In genomic region chr1:190186336-190186735, GRCm38 (mm10) we compare ENCODE assay signal across 35 mouse cellular contexts. TPM values are rescaled to one million over a fixed set of nuclear protein-coding genes. Genes with fewer than 3 reads are reported as not detected.
"Had no signal": no experiment of that assay in that cellular context is flagged by ENCODE, and none has a peak within 500 bp of the region (broad histone marks: within the 10 kb centered on the region; RNA-seq: fewer than 3 reads in every experiment).

No protein-coding gene starts in this region.

- H3K27me3 ChIP-seq: heart, embryonic 12.5 days; heart, embryonic 13.5 days; heart, embryonic 15.5 days; hindbrain, embryonic 15.5 days; intestine, embryonic 15.5 days had no signal

- H3K36me3 ChIP-seq: heart, embryonic 10.5 days; heart, embryonic 12.5 days; heart, embryonic 13.5 days; heart, embryonic 15.5 days; hindbrain, embryonic 10.5 days; hindbrain, embryonic 12.5 days; hindbrain, embryonic 13.5 days; hindbrain, embryonic 15.5 days; intestine, embryonic 15.5 days; kidney, embryonic 15.5 days had no signal

- H3K9me3 ChIP-seq: heart, embryonic 10.5 days; heart, embryonic 12.5 days; heart, embryonic 13.5 days; heart, embryonic 15.5 days; hindbrain, embryonic 10.5 days; hindbrain, embryonic 12.5 days; hindbrain, embryonic 13.5 days; hindbrain, embryonic 15.5 days; intestine, embryonic 15.5 days; kidney, embryonic 15.5 days had no signal

- DNase-seq: heart, postnatal 10 days; heart, postnatal 14 days; heart, postnatal 36 days; heart, postnatal 4 days; kidney, adult 11 months; kidney, adult 18-20 months; kidney, adult 2 months; kidney, adult 8-10 months; kidney, adult 9 months; kidney, postnatal 10 days; kidney, postnatal 14 days; kidney, postnatal 25 days; kidney, postnatal 36 days; kidney, postnatal 4 days; layer of hippocampus, adult 9-11 months; layer of hippocampus, postnatal 36 days had no signal

- H3K4me3 ChIP-seq: heart, embryonic 10.5 days; heart, embryonic 12.5 days; heart, embryonic 13.5 days; heart, embryonic 15.5 days; hindbrain, embryonic 10.5 days; hindbrain, embryonic 12.5 days; hindbrain, embryonic 13.5 days; hindbrain, embryonic 15.5 days; intestine, embryonic 15.5 days; kidney, embryonic 15.5 days; layer of hippocampus, adult 2 months had no signal

- H3K9ac ChIP-seq: heart, embryonic 12.5 days; heart, embryonic 13.5 days; heart, embryonic 15.5 days; hindbrain, embryonic 12.5 days; hindbrain, embryonic 13.5 days; hindbrain, embryonic 14.5 days; hindbrain, embryonic 15.5 days; intestine, embryonic 15.5 days; kidney, embryonic 15.5 days had no signal

- ATAC-seq: hindbrain, embryonic 16.5 days; hindbrain, postnatal 0 days; inflammation-experienced regulatory T-cells, adult 6 months; intestine, embryonic 15.5 days; intestine, postnatal 0 days had no signal

- H3K27ac ChIP-seq: heart, embryonic 10.5 days; heart, embryonic 13.5 days; heart, embryonic 15.5 days; hindbrain, embryonic 10.5 days; hindbrain, embryonic 12.5 days; hindbrain, embryonic 13.5 days; hindbrain, embryonic 14.5 days; hindbrain, embryonic 15.5 days; hindbrain, postnatal 0 days; intestine, embryonic 15.5 days; kidney, embryonic 15.5 days; kidney, postnatal 0 days; layer of hippocampus, adult 2 months had no signal

- H3K4me2 ChIP-seq: heart, embryonic 11.5 days; heart, embryonic 12.5 days; heart, embryonic 13.5 days; heart, embryonic 15.5 days; hindbrain, embryonic 12.5 days; hindbrain, embryonic 13.5 days; hindbrain, embryonic 14.5 days; hindbrain, embryonic 15.5 days; intestine, embryonic 15.5 days; kidney, embryonic 15.5 days had no signal

RNA-seq across cellular contexts. Expression of gene Prox1, which starts 15.8 kb away (rescaled TPM):
- total RNA-seq: hematopoietic stem cell, adult 5-6 weeks had no signal
